Mouse (Mus musculus) layer of hippocampus, postnatal 25 days (tissue): ENCODE results near the gene Ccdc122. TPM values are rescaled to one million over a fixed set of nuclear protein-coding genes. Genes with fewer than 3 reads are reported as not detected.
A peak's percentile ranks its signal among the peaks of the same experiment; 100 is the strongest.
"Not testable (repeated sequence)": the region's sequence is repeated elsewhere in the genome, so short reads cannot be mapped to it uniquely, and the experiment has no call there.

Experiments used
- DNase-seq, 2 experiments: peaks; one replicate each; pipeline ENCODE4 v3.0.0; 2022; ENCODE audit warnings: mixed read lengths in 2 of 2, low spot score in 1 of 2; ENCODE audit errors: extremely low spot score in 1 of 2
- total RNA-seq, 2 experiments: library from RNA; stranded (reverse); gene quantifications; 2 replicates each; pipeline ENCODE4 v1.2.3; 2021

Ccdc122 gene
- total RNA-seq, 2 experiments from 2014 or later = 1.0 to 1.3 TPM

GRCm38 (mm10) chr14:77100285-77100684 lies 63.7 kb downstream of the Ccdc122 start:
- no peak for DNase-seq

GRCm38 (mm10) chr14:77110622-77111021 lies 74.0 kb downstream of the Ccdc122 start:
- not testable (repeated sequence) for DNase-seq

GRCm38 (mm10) chr14:77130612-77131011 lies 94.0 kb downstream of the Ccdc122 start:
- no peak for DNase-seq

GRCm38 (mm10) chr14:77136936-77137335 lies 100.4 kb downstream of the Ccdc122 start:
- no peak for DNase-seq

GRCm38 (mm10) chr14:77141324-77142282 lies 105.0 kb downstream of the Ccdc122 start:
- DNase-seq = peak; percentile 60 to 94

GRCm38 (mm10) chr14:77145103-77145502 lies 108.5 kb downstream of the Ccdc122 start:
- DNase-seq = no peak

GRCm38 (mm10) chr14:77147635-77148034 lies 111.1 kb downstream of the Ccdc122 start:
- DNase-seq = no peak

- DNase-seq = no peak
These were observed 114.0 kb downstream of the Ccdc122 start for GRCm38 (mm10) chr14:77150556-77150955.

GRCm38 (mm10) chr14:77151431-77151830 lies 114.9 kb downstream of the Ccdc122 start:
- DNase-seq = no peak

- DNase-seq = peak; percentile 71 to 79
These were observed 119.8 kb downstream of the Ccdc122 start, which contains the start of gene Enox1 for GRCm38 (mm10) chr14:77156222-77156910. TSS of gene Enox1 (plus strand) at chr14:77156763.

GRCm38 (mm10) chr14:77156911-77157504 lies 120.4 kb downstream of the Ccdc122 start:
- DNase-seq = peak; percentile 27 to 42

GRCm38 (mm10) chr14:77157505-77157911 lies 120.9 kb downstream of the Ccdc122 start:
- peak; percentile 62 to 70 for DNase-seq

- no peak for DNase-seq
These were observed 122.8 kb downstream of the Ccdc122 start for GRCm38 (mm10) chr14:77159397-77159796.

Other genes with a start within 250 kb of the Ccdc122 start
- 1 to 10 TPM; 3.0 to 4.9 TPM for gene Lacc1, start 132 bp downstream of the Ccdc122 start, total RNA-seq
- gene Enox1, start 120.0 kb downstream of the Ccdc122 start, total RNA-seq = 10 to 100 TPM; 54.8 to 61.9 TPM